Mouse (Mus musculus) adrenal gland, postnatal 10 days (tissue): ENCODE data around the gene Akr1c12. TPM values are rescaled to one million over a fixed set of nuclear protein-coding genes. Genes with fewer than 3 reads are reported as not detected.
A peak's percentile ranks its signal among the peaks of the same experiment; 100 is the strongest.
"Not testable (repeated sequence)": the region's sequence is repeated elsewhere in the genome, so short reads cannot be mapped to it uniquely, and the experiment has no call there.

Source experiments
- DNase-seq: peaks from one replicate; pipeline ENCODE4 v3.0.0; 2021; ENCODE audit warnings: mixed read lengths
- long read RNA-seq, 2 experiments: library from polyadenylated mRNA; stranded (forward); transcript quantifications; one replicate each; pipeline ENCODE4 v2.0.0; 2021
- total RNA-seq, 2 experiments: library from RNA; stranded (reverse); gene quantifications; 2 replicates each; pipeline ENCODE4 v1.2.3; 2021

Gene Akr1c12
- total RNA-seq, result 1 to 10 TPM; 3.4 to 5.3 TPM
- long read RNA-seq, experiment 1, transcript Akr1c12-201 (9 exons, 1,261 nt), result major isoform, 5 of 9 reads
- long read RNA-seq, experiment 1, partial matches to known transcripts, result 4 of 9 reads
- long read RNA-seq, experiment 1, other reads (novel, unspliced or antisense), result 0 of 9 reads
- long read RNA-seq, experiment 2, partial matches to known transcripts, result 1 of 3 reads
- long read RNA-seq, experiment 2, other reads (novel, unspliced or antisense), result 0 of 3 reads

DNA sequence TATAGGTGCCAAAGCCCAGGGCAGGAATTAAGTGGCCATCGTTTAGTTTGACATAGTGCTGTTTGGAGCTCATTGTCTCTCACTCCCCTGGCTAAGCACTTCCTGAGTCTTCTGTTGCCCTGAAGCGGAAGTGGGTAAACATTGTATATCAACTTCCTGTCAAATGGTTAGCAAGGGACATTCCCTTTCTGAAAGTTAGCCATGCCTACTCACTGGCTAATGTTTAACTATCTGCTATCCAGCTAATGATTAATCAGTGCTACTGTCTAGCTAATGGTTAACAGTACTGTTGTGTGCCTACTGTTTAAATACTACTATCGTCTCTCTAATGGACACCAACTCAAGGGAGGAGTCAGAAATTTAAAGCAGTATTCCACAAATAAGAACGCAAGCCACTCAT lies at the start of gene Akr1c12:
TSS of gene Akr1c12 (minus strand) at position 150 of the 400 bp plus-strand sequence.
- no peak for DNase-seq

DNA sequence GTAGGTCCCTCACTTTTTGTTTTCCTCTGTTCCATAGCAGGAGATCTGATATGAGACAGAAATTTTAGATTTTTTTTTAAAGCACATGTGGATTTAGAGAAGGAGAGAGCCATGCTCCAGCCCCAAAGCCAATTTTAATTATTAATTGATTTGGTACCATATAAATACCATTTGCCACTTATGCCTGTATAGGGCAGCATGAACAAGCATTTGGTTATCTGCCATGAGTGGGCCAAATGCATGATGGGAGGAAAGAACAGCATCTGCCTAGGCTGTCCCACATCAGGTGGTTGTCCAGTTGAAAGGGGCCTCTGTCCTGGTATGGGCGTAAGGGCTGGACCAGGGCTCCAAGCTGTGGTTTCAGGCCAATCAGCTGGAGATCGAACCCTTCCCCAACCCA lies 39.5 kb upstream of the Akr1c12 start:
- DNase-seq, result no peak

DNA sequence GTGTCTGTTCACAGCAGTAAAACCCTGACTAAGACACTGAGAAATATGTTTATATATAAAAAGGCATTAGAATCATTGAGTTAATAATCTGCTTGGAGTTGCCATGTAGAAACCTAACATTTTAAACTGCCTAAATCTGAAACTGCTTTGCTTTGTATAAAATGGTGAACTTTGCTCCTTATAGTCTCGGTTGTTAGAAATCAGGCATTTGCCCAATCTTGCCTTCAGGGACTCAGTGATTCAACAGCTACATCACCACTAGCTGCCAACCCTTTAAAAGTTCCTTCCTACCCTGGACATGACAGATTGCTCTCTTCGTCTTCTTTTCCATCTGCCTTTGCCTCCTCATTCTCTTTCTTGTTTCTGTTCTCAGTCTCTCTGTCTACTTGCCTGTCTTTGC lies 34.7 kb upstream of the Akr1c12 start:
- no peak for DNase-seq

DNA sequence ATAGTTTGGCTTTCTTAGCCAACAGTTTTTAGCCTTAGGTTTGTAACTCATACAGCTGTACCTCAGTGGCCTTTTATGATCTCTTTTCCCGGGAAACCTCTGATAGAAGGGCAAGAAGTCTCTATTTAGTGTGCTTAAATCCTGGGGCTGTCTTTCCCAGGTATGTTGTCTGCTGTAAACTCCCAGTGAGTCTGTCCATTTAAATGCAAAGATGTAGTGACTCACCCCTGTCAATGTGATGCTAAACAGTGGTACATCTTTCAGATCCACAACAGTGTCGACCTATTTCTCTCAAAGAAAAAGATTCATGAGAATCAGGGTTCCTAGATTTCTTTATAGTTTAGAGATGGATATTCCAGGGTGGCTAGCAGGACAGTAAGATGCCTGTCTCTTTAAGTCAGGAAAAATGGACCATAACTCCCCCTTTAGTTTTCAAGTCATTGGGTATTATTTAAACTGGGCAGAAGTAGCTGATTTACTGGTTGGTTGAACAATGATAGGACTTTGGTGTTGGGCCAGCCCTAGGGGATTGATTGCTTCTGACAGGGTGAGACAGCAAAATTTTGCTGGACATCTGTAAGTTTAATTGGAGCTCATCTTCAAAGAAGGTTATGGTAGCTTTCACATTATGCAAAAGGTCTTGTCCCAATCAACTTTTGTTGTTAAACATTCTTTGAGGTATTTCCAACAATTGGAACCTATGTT lies 25.8 kb upstream of the Akr1c12 start:
- no peak for DNase-seq

DNA sequence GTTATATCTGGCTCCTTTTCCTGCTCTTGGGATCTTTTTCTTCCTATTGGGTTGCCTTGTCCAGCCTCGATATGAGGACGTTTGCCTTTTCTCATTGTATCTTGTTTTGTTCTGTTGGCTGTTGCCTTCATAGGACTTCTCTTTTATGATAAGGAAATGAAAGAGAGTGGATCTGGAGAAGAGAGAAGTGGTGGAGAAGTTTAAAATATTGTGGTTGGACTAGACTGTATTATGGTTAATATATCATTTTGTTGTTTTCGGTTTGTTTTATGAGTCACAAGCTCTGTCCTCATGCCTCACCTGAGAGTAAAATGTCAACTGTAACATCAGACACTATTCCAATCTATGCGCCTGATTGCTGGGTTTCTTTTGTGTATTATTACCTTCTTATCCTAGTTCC lies 17.8 kb upstream of the Akr1c12 start:
- no peak for DNase-seq

DNA sequence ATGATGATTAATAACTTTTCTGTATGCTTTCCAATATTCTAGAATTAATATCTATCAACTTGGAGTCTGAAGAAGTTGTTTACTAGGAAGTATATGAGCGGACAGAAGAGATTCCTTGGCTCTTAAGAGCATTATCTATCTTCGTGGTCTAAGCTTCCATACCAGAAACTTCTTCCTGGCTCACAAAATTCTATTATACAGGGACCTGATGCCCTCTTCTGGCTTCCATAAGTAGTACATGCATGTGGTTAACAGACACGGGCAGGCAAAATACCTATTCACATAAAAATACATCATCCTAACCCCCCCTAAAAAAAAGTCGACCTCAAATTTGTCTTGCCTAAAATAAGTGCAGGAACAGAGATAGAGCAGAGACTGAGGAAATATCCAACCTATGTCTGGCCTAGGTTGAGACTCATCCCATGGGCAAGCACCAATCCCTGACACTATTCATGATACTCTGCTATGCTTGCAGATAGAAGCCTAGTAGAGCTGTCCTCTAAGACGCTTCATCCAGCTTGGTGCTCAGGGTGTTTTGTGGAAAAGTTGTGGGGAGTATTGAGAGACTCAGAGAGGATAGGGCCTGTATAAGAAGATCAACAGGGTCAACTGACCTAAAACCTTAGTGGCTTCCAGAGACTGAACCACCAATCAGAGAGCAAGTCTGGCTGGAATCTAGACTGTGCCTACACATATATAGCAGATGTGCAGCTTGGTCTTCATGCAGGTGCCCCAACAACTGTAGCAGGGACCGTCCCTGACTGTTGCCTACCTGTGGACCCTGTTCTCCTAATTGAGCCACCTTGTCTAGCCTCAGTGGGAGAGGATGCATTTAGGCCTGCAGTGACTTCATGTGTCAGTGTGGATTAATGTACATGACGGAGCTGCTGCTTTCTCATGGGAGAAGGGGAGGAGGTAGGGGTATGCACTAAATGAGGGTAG lies 2.5 kb upstream of the Akr1c12 start:
- peak; percentile 58 for DNase-seq

DNA sequence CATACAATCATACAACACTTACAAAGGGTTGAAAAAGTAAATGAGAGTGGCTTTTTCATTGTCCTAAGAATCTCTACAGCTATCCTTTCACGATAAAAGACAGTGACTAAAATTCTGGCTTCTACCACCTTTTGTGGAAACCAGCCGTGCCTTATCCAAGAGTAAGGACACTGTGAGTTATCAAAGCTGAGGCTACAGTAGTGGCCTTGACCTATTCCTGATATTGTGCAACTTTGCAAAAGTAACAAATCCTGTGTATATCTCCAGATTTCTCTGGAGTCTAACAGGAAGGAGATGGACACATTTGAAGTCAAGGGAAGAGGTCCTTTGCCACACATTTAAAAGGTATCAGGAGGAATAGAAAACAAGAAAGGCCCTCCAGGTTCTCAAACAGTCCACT lies 1.7 kb downstream of the Akr1c12 start:
- DNase-seq, result no peak

DNA sequence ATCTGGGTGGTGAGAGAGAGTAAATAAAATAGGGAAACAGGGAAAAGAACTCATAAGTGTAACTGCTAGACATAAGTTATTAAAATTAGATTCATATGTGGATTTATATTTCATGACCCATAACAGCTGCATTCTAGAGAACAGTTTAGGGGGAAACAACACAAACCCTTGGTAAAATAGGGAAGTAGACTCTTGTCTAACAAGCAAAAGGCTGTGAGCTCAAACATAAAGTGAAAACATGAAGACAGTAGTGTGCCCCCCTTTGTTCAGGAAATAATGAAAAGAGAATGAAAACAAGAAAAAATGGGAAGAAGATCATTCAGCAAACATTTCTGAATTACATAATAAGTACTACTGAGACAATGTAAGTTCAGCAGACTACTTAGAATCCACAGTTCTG lies 8.4 kb downstream of the Akr1c12 start:
- no peak for DNase-seq

DNA sequence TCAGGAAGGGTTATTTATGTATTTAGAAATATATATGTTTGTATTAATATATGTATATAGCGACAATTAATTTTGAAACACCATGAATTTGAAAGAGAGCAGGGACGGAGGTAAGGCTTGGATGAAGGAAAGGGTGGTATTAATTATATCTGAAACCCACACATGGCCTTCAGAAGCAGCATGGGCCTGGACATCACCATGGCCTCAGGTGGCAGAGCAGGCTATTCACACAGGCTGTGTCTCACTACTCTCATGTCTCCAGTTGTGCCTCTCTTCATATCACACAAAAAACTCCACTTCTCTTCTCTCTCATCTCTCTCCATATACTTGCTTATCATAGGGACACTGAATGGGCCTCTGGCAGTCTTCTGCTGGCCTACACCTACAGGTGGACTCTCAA lies 13.8 kb downstream of the Akr1c12 start:
- not testable (repeated sequence) for DNase-seq

DNA sequence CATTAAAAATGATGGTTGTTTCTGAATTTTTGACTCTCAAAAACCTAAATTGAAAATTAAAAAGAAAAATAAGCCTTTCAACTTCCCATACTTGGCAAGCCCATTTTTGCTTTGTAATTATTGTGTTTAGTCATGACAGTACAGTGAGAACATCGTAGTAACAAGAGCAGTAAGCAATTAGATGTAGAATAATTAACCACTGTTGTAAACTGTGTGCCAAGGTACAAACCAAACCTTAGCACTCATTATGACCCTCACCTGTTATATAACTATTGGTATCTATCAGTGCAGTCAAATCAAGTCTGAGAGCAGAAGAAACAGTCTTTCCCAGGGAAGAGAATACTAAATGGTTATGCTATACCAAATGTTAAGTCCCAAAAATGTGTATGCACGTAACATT lies 14.2 kb downstream of the Akr1c12 start:
- no peak for DNase-seq

DNA sequence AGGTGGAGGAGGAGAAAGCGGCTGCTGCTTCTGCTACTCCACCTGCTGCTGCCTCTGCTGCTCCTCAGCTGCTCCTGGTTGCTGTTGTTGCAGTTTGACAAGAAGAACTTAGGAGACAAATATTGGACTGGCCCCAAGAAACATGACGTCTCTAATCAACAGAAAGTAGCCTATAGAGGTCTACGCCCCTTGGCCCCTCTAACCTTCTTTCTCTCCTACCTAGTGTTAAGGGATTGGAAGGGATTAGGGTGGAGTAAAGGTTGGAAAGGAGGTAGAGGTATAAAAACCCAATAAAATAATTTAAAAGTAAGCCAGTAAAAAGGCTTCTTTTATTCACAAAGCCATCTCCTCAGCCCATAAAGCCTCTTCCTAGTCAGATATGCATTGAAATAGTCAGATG lies 14.6 kb downstream of the Akr1c12 start:
- no peak for DNase-seq

DNA sequence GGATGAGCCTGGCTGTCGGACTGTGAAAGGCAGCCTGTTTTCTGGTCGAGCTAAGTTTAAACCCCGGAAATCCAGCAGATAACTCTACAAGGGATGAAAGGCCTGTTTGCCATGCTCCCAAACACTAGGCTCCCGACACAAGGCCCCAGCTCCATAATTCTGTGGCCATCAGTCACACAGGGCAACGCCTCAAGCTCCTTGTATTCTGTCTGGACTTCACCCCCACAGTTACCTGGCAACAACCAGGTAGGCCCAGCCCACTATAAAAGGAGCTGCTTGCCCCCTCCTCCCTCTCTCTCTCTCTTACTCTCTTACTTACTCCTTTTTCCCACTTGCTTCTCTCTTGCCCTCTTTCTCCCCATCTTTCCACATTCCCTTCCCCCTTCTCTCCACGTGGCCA lies 21.9 kb downstream of the Akr1c12 start:
- no peak for DNase-seq

DNA sequence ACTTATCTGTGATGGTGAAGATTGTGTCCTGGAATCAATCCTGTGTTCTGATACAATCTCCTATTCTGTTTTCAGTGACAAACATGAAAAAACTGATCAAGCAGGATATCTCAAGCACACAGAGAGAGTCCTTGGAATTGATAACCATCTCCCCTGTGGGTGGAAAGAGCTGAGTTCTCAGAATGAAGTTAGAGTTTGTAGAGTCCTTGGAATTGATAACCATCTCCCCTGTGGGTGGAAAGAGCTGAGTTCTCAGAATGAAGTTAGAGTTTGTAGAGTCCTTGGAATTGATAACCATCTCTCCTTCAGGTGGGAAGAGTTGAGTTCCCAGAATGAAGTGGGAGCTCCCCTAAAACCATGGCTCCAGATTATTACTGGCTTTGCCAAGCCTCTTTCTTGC lies 22.3 kb downstream of the Akr1c12 start:
- not testable (repeated sequence) for DNase-seq

DNA sequence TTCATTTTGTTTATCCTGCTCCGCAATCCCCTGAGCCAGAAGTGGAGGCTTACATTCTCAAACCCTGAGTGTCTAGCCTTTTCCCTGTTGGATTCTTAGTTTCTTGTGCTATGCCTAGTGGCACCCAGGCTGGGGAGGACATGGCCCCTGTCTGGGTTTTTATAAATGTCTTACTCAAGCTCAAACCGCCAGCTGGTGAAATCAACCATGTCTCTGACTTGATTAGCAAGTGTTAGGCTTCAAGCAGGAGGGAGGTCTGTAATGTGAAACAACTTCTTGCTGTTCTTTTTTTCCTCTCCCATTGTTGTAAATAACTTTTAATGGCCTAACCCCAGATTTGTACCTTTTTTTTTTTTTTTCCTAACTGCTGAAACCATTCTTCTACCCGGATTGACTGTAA lies 29.9 kb downstream of the Akr1c12 start:
- no peak for DNase-seq

DNA sequence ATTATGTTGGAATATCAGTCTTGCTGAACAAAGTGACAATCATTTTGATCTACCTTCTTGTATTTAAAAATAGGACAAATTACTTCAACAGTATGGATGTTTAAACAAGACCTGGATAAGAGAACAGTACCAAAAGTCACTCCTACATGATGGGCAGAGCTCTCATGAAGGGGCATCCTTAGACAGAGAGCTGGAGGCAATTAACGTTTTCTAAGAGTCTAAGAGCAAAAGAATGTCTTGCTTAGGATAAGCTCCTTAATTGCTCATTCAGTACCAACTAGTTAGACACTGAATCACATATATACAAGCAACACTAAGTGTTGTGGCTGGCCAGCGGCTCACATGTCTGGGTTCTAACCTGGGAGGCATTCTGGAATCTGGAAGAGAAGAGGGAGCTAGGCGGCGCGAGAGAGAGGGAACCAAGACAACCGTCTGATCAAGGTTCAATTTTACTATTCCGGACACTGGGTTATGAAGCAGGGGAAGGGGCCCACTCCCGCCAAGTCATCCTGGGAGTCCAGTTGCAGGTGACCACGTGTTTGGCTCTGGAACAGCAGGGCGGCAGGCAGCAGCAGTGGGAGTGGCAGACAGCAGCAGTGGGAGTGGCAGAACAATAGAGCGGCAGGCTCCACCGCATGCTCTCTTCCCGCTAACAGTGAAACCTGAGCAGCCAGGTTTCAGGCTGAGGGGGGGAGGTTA lies 34.2 kb downstream of the Akr1c12 start:
- DNase-seq, result peak; percentile 20

DNA sequence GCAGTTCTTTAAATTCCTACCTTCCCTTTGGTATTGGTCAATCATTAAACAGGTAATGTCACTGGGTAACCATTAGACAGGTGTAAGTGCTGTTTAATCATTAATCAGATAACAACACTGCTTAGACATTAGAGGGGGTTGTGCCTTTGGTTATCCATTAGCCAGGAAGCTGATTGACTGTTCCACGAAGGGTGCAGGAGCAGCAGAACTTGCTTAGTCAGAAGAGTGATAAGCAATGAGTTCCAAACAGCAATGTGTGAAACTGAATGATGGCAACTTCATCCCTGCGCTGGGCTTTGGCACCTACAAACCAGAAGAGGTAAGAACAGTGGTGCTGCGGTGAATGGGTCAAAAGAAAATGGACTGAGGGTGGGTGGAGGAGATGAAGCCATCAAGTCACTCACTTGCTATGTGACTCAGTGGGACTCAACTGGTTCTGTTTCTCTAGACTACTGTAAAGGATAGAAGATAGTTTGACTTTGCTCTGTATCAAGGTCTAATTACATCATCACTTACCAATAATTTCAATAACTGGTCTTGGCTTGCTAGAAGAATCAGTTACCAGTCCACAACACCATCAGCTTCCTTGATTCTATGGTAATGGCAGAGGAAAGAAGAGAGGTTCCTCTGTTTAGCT lies 45.6 kb downstream of the Akr1c12 start:
- DNase-seq, result no peak

DNA sequence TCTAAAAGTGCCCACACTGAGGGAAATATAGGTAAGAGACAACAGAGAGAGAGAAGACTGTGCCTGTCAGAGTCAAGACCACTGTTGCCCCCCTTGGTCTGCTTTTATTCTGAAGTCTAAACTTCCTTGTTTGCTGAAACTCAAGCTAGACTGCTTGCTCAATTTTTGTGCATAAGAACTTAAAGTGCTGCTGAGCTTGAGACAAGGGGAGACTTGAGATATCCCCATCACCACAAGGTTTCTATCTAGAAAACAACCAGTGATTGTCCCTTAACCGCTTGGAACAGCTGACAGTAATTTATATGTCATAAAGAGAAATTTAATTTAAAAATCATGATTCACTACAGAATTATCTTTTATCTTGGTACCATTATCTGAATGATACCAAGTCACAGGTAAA lies 46.1 kb downstream of the Akr1c12 start:
- no peak for DNase-seq

DNA sequence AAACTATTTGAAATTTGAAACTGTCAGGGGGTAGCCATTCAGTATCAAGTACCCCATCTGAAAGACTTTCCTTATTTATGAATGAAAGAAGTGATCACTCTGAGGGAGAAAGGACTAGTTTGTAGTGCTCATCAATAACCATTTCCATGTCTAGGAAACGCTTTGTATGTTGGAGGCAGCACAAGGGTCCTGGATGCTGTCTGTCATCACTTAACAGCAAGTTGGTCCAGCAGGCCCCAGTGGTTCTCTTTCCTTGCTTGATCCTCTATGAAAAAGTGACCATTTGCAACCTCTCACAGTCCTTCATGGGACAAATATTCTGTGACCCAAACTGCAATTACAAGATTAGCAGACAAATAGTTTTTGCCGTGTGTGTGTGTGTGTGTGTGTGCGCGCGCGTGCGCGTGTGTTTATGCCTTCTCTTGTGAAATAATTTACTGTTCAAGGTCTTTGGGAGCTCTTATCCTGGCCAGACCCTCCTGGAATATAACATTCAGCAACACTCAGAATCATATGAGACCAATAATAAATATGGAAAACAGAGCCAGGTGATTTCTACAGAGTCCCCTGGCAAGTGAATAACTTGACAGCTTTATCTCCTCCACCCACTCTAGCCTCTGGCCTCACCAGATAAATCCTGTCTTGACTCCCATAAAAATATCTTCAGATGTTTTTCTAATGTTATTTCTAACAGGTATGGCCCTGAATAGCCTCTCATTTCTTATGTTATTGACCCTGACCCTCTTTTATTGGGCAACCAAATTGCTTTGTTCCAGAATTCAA lies 48.2 kb downstream of the Akr1c12 start:
- DNase-seq, result no peak

DNA sequence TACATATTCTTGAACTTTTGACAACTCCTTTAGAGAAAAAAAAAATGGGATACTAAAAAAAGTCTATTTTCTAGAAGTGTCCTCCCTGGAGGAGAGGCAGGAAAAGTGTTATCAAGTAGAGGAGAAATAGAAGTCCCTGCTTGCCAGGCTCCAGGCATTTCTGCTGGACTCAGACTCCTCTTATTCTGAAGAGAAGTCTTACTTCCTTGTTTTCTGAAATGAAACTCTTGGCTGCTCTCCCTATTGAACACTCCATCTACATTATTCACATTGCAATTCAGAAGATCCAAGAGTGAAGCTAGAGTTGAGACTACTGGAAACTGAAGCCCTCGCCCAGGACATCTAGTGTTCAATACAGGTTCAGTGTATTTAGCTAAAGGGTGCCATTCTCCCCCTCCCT lies 50.8 kb downstream of the Akr1c12 start, which contains the start of gene Akr1c19:
TSS of gene Akr1c19 (plus strand) at position 260 of the 400 bp plus-strand sequence.
- DNase-seq, result no peak
